Mouse (Mus musculus): Measurements from ENCODE around the gene Wscd2.

DNA sequence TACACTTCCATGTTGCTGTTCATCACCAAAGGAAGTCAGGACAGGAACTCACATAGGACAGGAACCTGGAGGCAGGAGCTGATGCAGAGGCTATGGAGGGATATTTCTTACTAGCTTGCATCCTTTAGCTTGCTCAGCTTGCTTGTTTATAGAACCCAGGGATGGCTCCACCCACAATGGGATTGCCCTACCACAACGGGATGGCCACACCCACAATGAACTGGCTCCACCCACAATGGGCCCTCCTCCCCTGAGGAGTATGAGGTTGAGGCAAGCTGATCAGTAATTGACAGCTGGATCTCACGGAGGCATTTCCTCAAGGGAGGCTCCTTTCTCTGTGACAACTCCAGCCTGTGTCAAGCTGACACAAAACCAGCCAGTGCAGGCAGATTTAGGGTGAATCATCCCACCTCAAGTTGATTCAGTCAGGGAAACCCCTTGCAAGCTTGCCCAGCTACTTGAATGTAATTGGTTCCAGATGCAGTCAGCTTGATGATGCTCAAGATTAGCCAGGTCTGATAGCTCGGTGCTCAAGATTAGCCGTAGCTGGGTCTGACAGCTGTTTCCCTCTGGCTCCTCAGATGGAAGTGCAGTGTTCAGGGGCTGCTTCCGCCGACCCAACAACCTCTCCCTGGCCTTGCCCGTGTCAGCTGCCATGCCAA is 80.1 kb downstream of the Wscd2 start:
- no peak for TF ChIP-seq POLR2A (IDR thresholded peaks at IDR 0.05; ENCODE audit: extremely low read depth, insufficient read depth, low read length)
- TF ChIP-seq CTCF (IDR thresholded peaks at IDR 0.05; ENCODE audit: extremely low read depth, insufficient read depth, low read length) = no peak
